Mouse (Mus musculus) retina, adult 2 months (tissue): Measurements from ENCODE around the gene Dnah12.
"Not testable (repeated sequence)": the region's sequence is repeated elsewhere in the genome, so short reads cannot be mapped to it uniquely, and the experiment has no call there.

Experiments
- DNase-seq: peaks from one replicate; pipeline ENCODE4 v3.0.0-alpha.2; 2012; ENCODE audit warnings: low read depth, low spot score

Gene Dnah12

DNA sequence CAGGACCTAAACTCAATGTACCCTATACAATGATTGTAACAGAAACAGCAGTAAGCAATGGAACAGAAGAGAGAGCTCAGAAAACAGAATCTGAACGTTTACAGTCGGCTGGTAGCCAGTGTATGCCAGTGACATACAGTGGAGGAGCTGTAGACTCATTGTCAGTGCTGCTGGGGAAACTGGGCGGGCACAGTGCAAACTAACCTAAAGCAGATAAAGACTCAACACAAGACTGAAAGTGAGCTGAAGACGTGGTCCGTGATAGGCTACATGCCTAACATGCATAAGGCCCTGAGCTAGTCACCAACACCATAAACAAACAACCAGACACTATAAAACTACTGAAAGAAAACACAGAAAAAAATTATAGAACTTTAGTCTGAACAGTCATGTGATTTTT is 188.6 kb downstream of the Dnah12 start:
- DNase-seq = no peak

DNA sequence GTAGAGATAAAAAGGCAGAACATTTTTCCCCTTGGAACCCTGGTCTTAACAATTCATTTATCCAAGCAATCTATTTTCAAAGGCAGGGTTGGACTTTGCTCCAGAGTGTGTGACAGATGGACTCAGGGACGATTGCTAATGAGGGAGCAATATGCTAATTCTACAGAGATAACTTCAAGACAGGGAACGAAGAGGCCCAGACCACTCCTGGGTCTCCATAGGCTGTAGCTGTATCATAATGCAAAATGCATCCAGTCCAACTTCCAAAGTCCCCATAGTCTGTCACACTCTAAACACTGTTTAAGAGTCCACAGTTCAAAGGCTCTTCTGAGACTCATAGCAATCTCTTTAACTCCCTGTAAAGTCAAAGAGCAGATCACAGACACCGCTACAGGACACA is 194.2 kb downstream of the Dnah12 start:
- no peak for DNase-seq

DNA sequence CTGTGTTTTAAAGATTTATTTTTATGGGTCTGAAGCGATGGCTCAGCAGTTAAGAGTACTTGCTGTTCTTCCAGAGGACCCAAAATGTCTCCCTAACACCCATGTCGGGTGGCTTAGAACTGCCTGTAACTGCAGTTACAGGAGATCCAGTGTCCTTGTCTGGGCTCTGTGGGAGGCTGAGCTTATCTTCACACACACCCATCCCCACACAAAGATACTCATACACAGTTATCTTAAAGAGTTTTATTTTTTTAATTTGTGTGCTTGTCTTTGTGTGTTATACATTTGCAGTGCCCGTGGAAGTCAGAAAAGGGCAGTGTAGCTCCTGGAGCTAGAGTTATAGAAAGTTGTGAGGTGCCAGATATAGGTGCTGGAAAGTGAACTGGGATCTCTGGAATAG is 197.7 kb downstream of the Dnah12 start:
- no peak for DNase-seq

DNA sequence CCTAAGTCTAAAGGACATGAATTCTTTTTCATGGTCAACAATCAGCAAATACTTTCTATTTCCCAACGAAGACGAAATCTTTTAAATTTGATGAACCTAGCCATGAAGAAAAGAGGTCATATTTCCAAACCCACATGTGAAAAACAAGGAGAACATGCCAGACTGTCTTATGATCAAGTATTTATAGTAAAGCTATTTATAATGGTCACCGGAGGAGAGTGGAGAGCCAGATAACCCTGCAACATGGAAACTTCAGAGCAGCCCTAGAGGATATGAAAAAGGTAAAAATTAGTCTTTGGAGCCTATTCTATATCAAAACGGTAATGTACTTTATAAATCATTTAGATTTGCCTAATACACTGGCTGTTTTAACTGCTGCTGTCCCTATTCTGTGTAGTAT is 201.3 kb downstream of the Dnah12 start, which contains the start of gene Asb14:
TSS of gene Asb14 (plus strand) at position 166 of the 400 bp plus-strand sequence.
- DNase-seq = no peak

DNA sequence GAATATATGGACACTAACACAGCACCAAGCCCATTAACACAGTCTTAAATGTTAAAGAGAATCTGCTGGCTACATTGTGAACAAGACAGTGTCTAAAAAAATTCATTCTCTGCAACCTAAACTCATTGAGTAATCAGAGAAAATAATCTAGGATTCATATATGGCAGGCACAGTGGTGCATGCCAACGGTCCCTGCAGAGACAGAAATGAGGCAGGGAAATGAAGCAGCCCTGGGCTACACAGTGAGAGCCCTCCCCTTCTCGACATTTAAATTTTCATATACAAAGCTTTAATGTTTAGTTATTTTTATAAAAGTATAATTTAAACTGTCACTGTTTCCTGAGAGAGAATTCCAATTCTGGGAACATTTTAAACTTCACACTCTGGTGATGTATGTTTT is 206.4 kb downstream of the Dnah12 start:
- DNase-seq = no peak

DNA sequence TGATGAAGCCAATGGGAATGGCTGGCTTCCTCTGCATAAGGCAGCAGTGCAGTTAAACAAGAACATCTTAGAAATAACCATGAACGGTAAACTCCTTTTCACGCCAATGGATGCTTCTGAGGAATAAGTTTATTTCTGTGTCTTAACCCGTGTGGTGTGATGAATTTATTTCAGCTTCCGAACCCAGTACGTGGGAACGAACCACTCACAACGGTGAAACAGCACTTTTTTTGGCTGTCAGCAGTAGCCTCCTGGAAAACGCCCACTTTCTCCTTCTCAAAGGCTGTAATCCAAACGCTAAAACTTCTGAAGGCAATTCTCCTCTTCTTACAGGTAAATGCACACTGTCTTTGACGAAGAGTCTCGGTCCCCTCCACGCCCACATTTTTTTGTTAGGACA is 207.8 kb downstream of the Dnah12 start:
- no peak for DNase-seq

DNA sequence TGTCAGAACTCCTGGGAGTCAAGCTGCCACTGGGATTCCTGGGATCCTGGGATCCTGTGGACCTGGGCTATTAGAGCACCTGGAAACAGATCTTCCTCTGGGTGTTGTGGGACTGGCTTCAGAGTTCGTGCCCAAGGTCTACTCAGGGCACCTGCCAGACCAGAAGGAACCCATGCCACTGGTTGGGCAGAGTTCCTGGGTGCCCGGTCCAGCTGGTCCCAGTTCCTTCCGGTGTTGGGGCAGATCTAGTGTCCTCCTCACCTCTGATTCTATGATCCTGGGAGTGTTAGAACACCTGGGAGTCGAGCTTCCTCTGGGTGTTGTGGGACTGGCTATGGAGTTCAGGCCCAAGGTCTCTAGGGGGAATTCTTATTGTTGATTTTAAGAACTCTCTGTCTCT is 214.3 kb downstream of the Dnah12 start:
- no peak for DNase-seq

DNA sequence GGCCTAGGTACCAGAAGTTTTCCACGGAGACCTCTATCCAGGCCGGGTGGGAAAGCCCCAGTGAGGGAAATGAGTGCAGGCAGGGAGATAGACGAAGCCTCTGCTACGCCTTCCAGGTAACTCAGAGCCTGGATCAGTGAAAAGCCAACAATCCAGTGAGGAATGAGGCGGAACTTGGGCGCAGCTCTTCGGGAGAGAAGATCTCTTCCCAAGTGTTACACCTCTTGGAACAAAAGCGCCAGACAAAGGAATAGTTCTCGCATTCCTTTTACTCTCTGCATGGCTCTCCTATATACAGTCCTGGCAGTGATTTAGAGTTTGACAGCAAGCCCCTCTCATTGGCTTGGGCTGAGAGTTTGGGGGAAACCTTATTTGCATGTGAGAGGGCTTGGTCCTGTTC is 217.4 kb downstream of the Dnah12 start:
- not testable (repeated sequence) for DNase-seq

DNA sequence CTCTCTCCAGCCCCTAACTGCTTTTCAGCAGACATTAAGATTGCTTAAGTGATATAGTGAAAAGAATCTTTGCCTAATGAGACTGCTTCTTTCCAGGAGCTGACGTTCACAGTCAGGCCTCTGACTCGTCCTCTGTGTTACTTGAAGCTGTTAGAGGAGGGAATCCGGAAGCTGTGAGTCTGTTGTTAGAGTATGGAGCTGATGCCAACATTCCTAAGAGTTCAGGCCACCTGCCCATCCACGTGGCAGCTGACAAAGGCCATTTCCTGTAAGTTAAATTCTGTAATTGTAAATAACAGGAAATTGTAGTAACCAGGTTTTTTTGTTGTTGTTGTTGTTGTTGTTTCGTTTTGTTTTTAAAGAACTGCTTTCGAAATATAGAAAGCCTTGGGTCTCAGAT is 218.1 kb downstream of the Dnah12 start:
- DNase-seq = no peak

DNA sequence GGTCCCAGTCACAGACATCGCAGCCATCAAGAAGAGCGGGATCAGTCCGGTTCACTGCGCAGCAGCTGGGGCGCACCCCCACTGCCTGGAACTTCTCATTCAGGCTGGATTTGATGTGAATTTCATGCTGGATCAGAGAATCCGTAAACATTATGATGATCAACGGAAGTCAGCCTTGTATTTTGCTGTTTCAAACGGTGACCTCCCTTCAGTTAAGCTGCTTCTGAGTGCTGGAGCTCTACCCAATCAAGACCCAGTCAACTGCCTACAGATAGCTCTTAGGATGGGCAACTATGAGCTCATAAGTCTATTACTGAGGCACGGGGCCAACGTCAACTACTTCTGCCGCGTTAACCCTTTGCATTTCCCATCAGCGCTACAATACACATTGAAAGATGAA is 218.8 kb downstream of the Dnah12 start:
- DNase-seq = no peak

DNA sequence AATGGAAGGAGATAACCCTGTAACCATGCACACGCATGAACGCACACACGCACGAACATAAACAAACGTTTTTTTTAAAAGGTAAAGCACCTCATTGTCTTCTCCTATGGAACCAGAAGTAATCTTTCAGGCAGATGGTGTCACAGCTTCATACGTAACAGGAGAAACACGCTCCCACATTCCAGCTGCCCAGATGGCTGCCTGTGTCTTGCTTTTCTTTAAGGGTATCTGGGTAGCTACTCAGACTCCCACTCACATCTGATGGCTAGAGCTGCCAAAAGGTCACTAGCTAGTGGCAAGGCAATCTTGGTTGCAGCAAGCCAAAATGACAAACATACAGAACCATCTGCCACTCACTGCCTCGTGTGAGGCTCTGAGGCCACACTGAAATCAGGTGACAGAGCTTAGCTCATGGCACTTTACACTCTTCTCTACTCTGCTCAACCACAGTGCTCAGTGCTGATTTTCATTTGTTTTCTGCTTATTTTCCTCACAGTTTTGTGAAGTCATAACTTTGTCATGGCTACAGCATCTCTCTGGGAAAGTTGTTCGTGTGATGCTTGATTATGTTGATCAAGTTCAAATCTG is 220.7 kb downstream of the Dnah12 start:
- DNase-seq = no peak

DNA sequence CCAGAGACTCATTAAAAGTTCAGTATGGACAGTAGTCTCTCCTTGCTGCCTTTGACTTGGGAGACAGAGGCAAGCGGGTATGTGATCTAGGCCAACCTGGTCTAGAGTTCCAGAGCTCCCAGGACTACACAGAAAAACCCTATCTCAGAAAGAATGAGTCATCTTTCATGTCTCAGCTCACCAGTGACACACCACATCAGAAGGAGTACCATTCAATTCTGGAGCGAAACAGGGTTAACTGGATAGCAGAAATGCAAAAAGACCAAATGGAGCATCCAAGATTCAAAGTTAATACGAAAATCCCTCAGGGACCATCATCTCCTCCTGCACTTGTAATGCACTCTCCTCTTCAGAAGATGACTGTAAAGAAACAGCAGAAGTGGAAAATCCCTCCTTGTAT is 226.2 kb downstream of the Dnah12 start:
- DNase-seq = no peak

DNA sequence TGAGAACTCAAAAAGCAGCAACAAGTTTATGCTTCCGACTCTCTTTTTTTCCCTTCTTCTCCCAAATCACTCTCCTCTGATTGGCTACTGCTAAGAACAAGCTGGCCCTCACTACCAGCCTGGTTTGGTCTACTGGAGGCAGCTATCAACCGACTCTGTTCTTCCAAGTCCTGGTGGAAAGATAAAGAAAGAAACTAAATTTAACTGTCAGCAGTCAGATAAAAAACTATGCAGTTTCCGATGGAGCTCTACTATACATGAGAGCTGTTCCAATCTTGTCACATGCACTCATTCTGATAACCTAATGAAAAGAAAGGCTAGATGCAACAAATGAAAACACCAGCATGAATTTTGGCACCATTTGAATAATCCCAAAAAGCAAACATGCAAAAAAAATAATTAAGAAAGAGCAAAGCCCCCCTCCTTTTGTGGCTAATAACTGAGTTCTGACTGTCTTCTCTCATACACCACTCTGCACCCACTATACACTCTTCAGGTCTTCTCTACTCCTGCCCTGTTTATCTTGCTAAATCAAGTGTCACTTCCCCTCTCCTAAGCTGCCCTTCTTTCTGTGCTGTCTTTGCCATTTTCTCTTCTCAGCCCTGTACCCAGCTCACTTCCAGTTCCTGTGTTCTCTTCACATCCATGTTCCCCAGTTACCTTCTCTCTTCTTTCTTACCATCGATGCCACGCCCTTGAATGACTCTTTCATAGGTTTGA is 230.8 kb downstream of the Dnah12 start:
- DNase-seq = no peak

DNA sequence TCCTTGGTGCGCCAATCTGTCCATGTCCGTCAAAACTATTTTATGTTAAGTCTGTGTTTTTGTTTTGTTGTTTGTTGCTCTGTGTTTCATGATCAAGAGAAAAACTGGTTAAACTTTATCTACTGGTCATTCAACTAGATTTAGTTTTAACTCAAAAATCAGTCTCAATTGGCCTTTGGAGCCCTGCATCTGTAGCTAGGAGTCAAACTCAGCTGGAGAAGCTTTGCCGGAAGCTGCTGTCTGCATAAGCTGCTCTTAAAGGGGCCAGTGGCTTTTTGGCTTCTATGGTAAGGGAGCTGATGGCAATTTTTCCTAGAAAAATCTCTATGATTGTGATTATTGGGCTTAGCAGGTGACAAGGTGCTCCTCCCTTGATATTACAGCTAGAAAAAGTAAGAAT is 241.8 kb downstream of the Dnah12 start:
- DNase-seq = no peak

DNA sequence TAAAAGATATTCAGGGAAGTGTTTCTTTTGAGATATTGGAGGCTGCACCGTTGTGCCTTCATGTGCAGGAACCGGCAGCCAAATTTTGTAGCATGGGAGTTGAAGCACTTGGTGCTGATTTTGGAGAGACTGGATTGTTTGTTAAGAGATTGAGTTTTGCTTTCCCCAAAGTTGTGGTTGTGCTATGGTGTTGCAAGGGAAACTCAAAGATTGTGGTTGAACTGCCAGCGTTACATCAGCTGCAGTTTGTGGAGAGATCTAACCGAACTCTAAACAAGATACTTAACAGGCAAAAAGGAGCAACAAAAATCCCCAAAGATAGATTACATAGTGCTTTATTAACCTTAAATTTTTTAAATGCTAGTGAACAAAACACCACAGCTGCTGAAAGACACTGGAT is 242.5 kb downstream of the Dnah12 start:
- no peak for DNase-seq
